In genomic region chr2:168104375-168105144, GRCm38 (mm10) we compare ENCODE assay signal across 10 mouse cellular contexts. TPM values are rescaled to one million over a fixed set of nuclear protein-coding genes. Genes with fewer than 3 reads are reported as not detected.
A peak's percentile ranks its signal among the peaks of the same experiment; 100 is the strongest.
DNase-seq lines count a peak whose midpoint lies in the region; ATAC-seq and TF ChIP-seq lines count a peak whose summit lies in the region.
"Had no signal": no experiment of that assay in that cellular context is flagged by ENCODE, and none has a peak within 500 bp of the region (broad histone marks: within the 10 kb centered on the region; RNA-seq: fewer than 3 reads in every experiment).

No protein-coding gene starts in this region.

- H3K9ac ChIP-seq in liver, embryonic 14.5 days (replicated peaks), result no peak overlapping the region
- H3K9ac ChIP-seq in stomach, embryonic 14.5 days (replicated peaks; ENCODE audit: low read depth, low read length), result no peak overlapping the region
- H3K9ac ChIP-seq in hindbrain, embryonic 13.5 days, result no peak overlapping the region
- H3K9ac ChIP-seq in forebrain, embryonic 14.5 days (ENCODE audit: low read length), result no peak overlapping the region

- peak overlapping the region; percentile 22; the same call in 1 of the 2 replicates for H3K27ac ChIP-seq in liver, embryonic 14.5 days
- peak overlapping the region; percentile 56; the same call in 1 of the 2 replicates for H3K27ac ChIP-seq in stomach, embryonic 14.5 days (ENCODE audit: low read length)
- H3K27ac ChIP-seq in hindbrain, embryonic 13.5 days, result no peak overlapping the region
- H3K27ac ChIP-seq in forebrain, embryonic 14.5 days (ENCODE audit: low read depth, low read length), result no peak overlapping the region; the same call in 1 of the 2 replicates
- H3K27ac ChIP-seq: forebrain, embryonic 10.5 days had no signal

- TF ChIP-seq EP300 in liver, embryonic 14.5 days (IDR thresholded peaks at IDR 0.05; ENCODE audit: low read depth), result no peak

- no peaks in the 10 kb centered on the region for H3K27me3 ChIP-seq in liver, embryonic 14.5 days (ENCODE audit: control insufficient read depth, insufficient read depth, low read length)
- H3K27me3 ChIP-seq in stomach, embryonic 14.5 days (ENCODE audit: control insufficient read depth, insufficient read depth, low read length), result no peaks in the 10 kb centered on the region
- H3K27me3 ChIP-seq in hindbrain, embryonic 13.5 days, result no peaks in the 10 kb centered on the region
- H3K27me3 ChIP-seq in forebrain, embryonic 14.5 days (replicated peaks; ENCODE audit: control insufficient read depth, insufficient read depth, low read length), result no peaks in the 10 kb centered on the region

- no peaks in the 10 kb centered on the region for H3K9me3 ChIP-seq in liver, embryonic 14.5 days (ENCODE audit: control insufficient read depth, low read length)
- no peaks in the 10 kb centered on the region for H3K9me3 ChIP-seq in stomach, embryonic 14.5 days (ENCODE audit: control insufficient read depth, low read depth, low read length)
- H3K9me3 ChIP-seq in hindbrain, embryonic 13.5 days, result no peaks in the 10 kb centered on the region
- no peaks in the 10 kb centered on the region for H3K9me3 ChIP-seq in forebrain, embryonic 14.5 days (replicated peaks; ENCODE audit: control insufficient read depth, low read length)
- H3K9me3 ChIP-seq: forebrain, embryonic 10.5 days had no signal

- no peak overlapping the region for H3K4me3 ChIP-seq in liver, embryonic 14.5 days (ENCODE audit: insufficient read depth in 1 of 2, low read depth in 2 of 2, low read length in 2 of 2)
- H3K4me3 ChIP-seq in stomach, embryonic 14.5 days (ENCODE audit: low read depth, low read length), result no peak overlapping the region
- H3K4me3 ChIP-seq in hindbrain, embryonic 13.5 days, result no peak overlapping the region
- H3K4me3 ChIP-seq in forebrain, embryonic 14.5 days (ENCODE audit: low read depth, low read length), result no peak overlapping the region
- H3K4me3 ChIP-seq: forebrain, embryonic 10.5 days had no signal

- peak; percentile 71 for ATAC-seq in liver, embryonic 14.5 days (ENCODE audit: insufficient read depth)
- ATAC-seq in stomach, embryonic 14.5 days (ENCODE audit: insufficient number of reproducible peaks, insufficient read depth, low FRiP score, low read depth), result peak; percentile 86
- no peak for ATAC-seq in hindbrain, embryonic 13.5 days (ENCODE audit: low FRiP score)
- no peak for ATAC-seq in forebrain, embryonic 14.5 days

- 0 out of 2 replicates have a peak overlapping the region, but pooled peaks have one; percentile 16 for H3K4me2 ChIP-seq in liver, embryonic 14.5 days (ENCODE audit: low read depth)
- H3K4me2 ChIP-seq in stomach, embryonic 14.5 days (replicated peaks; ENCODE audit: low read depth, low read length), result no peak overlapping the region
- no peak overlapping the region for H3K4me2 ChIP-seq in hindbrain, embryonic 13.5 days
- no peak overlapping the region for H3K4me2 ChIP-seq in forebrain, embryonic 14.5 days (ENCODE audit: low read length)
- H3K4me2 ChIP-seq: midbrain, embryonic 11.5 days had no signal

- no peaks in the 10 kb centered on the region for H3K36me3 ChIP-seq in liver, embryonic 14.5 days (replicated peaks; ENCODE audit: control insufficient read depth, insufficient read depth, low read depth)
- H3K36me3 ChIP-seq in stomach, embryonic 14.5 days (ENCODE audit: control insufficient read depth, insufficient read depth, low read length), result peaks cover under 1% of the 10 kb centered on the region; the same call in 1 of the 2 replicates
- peaks cover 11% of the 10 kb centered on the region for H3K36me3 ChIP-seq in hindbrain, embryonic 13.5 days
- H3K36me3 ChIP-seq in forebrain, embryonic 14.5 days (ENCODE audit: control insufficient read depth, insufficient read depth, low read length), result peaks cover 10% of the 10 kb centered on the region

- TF ChIP-seq CTCF in liver, embryonic 14.5 days (IDR thresholded peaks at IDR 0.05; ENCODE audit: low read depth), result no peak

- DNase-seq in brain, adult 2 months (ENCODE audit: low read depth, low spot score), result peak; percentile 37
- peak; percentile 84 to 91 for DNase-seq in kidney, adult 8-10 months
- DNase-seq in liver, embryonic 14.5 days (ENCODE audit: low read depth in 3 of 3, low spot score in 3 of 3), result no peak
- DNase-seq in cerebellum, adult 9-11 months, result no peak
- no peak for DNase-seq in forebrain, embryonic 14.5 days (ENCODE audit: low spot score)
- DNase-seq: adrenal gland, postnatal 25 days had no signal

- peaks cover 0 to 2% of the 10 kb centered on the region in 2 experiments; a peak in 1 of 4 replicates for H3K4me1 ChIP-seq in liver, embryonic 14.5 days (replicated peaks; ENCODE audit: control insufficient read depth in 2 of 2, insufficient read depth in 2 of 2, low read length in 1 of 2)
- H3K4me1 ChIP-seq in stomach, embryonic 14.5 days (ENCODE audit: control insufficient read depth, insufficient read depth, low read length), result peaks cover 9% of the 10 kb centered on the region
- peaks cover 20% of the 10 kb centered on the region for H3K4me1 ChIP-seq in hindbrain, embryonic 13.5 days (replicated peaks)
- H3K4me1 ChIP-seq in forebrain, embryonic 14.5 days (ENCODE audit: control insufficient read depth, insufficient read depth, low read length), result 0 out of 2 replicates have a peak, but pooled peaks cover 3% of the 10 kb centered on the region

- 68% methylated on average over 22 of the region's 22 CpGs for WGBS in liver, embryonic 14.5 days (ENCODE audit: insufficient replicate concordance)
- WGBS in stomach, embryonic 14.5 days, result 61% methylated on average over 22 of the region's 22 CpGs
- 73% methylated on average over 22 of the region's 22 CpGs for WGBS in hindbrain, embryonic 13.5 days
- WGBS in forebrain, embryonic 14.5 days, result 81% methylated on average over 22 of the region's 22 CpGs

RNA-seq across cellular contexts. Expression of gene Pard6b, which starts 23.8 kb away (rescaled TPM):
- polyA plus RNA-seq in liver, embryonic 14.5 days (2012; rRNA removed), result 1.9 and 2.2 TPM in 2 replicates
- 1.8 and 2.3 TPM in 2 replicates for polyA plus RNA-seq in liver, embryonic 14.5 days (2014; fragmentation: Nextera tagmentation; extraction: Ambion mirVana)
- polyA plus RNA-seq in stomach, embryonic 14.5 days (2014; fragmentation: Nextera tagmentation; extraction: Ambion mirVana), result 12.3 and 13.2 TPM in 2 replicates
- 7.5 and 7.9 TPM in 2 replicates for polyA plus RNA-seq in hindbrain, embryonic 13.5 days (2015; fragmentation: Nextera tagmentation; extraction: Ambion mirVana)
- polyA plus RNA-seq in forebrain, embryonic 14.5 days (2014; fragmentation: Nextera tagmentation; extraction: Ambion mirVana), result 5.0 and 5.6 TPM in 2 replicates

Comparison
In these comparisons a context has a peak if more than half of its experiments do, and no peak if none do; other contexts are left out.
1. DNase-seq: peak in brain, adult 2 months (single experiment) and kidney, adult 8-10 months (2 of 2); none in liver, embryonic 14.5 days (0 of 3), cerebellum, adult 9-11 months (single experiment) and forebrain, embryonic 14.5 days (single experiment).
2. ATAC-seq: peak in liver, embryonic 14.5 days (single experiment) and stomach, embryonic 14.5 days (single experiment); none in hindbrain, embryonic 13.5 days (single experiment) and forebrain, embryonic 14.5 days (single experiment).
3. H3K27ac ChIP-seq: peak in liver, embryonic 14.5 days (single experiment) and stomach, embryonic 14.5 days (single experiment); none in hindbrain, embryonic 13.5 days (single experiment) and forebrain, embryonic 14.5 days (single experiment).